Mouse (Mus musculus): ENCODE results near the gene Ntf3.

DNA sequence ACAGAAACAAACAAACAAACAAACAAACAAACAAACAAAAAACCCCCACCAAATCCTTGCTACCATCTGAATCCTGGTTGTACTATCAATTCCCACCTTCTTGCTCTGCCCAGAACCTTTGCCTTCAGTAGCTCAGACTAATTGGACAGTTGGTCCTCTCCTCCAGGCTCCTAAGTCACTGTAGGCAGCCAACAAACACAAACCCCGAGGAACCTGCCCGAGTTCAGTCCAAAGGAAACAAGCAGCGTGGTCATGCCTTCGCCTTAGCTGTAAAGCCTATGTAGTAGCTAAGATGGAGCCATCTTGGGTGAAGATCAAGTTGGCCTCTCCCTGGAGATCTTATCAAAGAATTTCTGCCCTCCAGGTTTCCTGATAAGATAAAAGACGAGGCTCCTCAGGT, 113.6 kb downstream of the Ntf3 start:
- TF ChIP-seq MAX (IDR thresholded peaks at IDR 0.05; ENCODE audit: low read length) (no peak), CTCF (conservative IDR thresholded peaks at IDR 0.05 in 1 of 2, IDR thresholded peaks at IDR 0.05 in 1 of 2; ENCODE audit: low read depth in 2 of 2, low read length in 2 of 2) (no peak), MAFK (IDR thresholded peaks at IDR 0.05; ENCODE audit: insufficient replicate concordance, low read length) (no peak), GABPA (IDR thresholded peaks at IDR 0.05; ENCODE audit: insufficient replicate concordance, low read depth, low read length) (no peak)
